Mouse (Mus musculus): ENCODE measurements around the gene Ddah1.

DNA sequence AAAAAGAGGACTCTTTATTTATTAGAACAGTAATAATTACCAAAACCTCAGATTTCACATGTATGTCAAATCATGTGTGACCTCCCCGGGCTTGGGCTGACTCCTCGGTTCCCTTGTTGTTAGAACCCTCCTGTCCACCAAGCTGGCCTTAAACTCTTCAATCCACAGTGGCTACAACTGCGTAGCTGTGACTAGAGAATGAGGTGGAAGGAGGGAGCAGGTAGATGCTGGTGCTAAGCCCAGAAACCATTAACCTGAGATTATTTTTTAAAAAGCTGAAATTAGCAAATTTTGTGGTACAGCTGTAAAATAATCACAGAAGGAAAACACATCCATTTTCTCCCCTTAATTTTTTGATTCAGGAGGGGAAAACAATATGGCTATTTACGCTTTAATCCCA lies 10.0 kb downstream of the Ddah1 start:
- TF ChIP-seq FLI1 (IDR thresholded peaks at IDR 0.05; ENCODE audit: low read length) (no peak), GATA1 (IDR thresholded peaks at IDR 0.05; ENCODE audit: borderline replicate concordance, low read length) (no peak)

All from megakaryocyte, embryonic 14.5 days (primary cell).